In genomic region chr3:87972203-87972664, GRCm38 (mm10) we compare ENCODE assay signal across 9 mouse cellular contexts. TPM values are rescaled to one million over a fixed set of nuclear protein-coding genes. Genes with fewer than 3 reads are reported as not detected.
A peak's percentile ranks its signal among the peaks of the same experiment; 100 is the strongest.
DNase-seq lines count a peak whose midpoint lies in the region; ATAC-seq and TF ChIP-seq lines count a peak whose summit lies in the region.
"Had no signal": no experiment of that assay in that cellular context is flagged by ENCODE, and none has a peak within 500 bp of the region (broad histone marks: within the 10 kb centered on the region; RNA-seq: fewer than 3 reads in every experiment).

No protein-coding gene starts in this region.

- no peak for DNase-seq in kidney, postnatal 36 days
- DNase-seq in layer of hippocampus, adult 9-10 months (ENCODE audit: low spot score) = no peak
- no peak for DNase-seq in gastrocnemius, adult 18-20 months (ENCODE audit: low spot score)
- no peak for DNase-seq in frontal cortex, postnatal 10 days (ENCODE audit: low spot score in 2 of 2)

- peaks cover 14% of the 10 kb centered on the region for H3K36me3 ChIP-seq in kidney, embryonic 16.5 days (ENCODE audit: insufficient read depth, low read length)
- peaks cover 3% of the 10 kb centered on the region; the same call in 1 of the 2 replicates for H3K36me3 ChIP-seq in limb, embryonic 12.5 days
- no peaks in the 10 kb centered on the region; the same call in 1 of the 2 replicates for H3K36me3 ChIP-seq in neural tube, embryonic 15.5 days

- WGBS in kidney, embryonic 16.5 days = 6% methylated on average over 8 of the region's 8 CpGs
- 6% methylated on average over 8 of the region's 8 CpGs for WGBS in limb, embryonic 12.5 days
- 10% methylated on average over 8 of the region's 8 CpGs for WGBS in neural tube, embryonic 15.5 days

- ATAC-seq in kidney, embryonic 16.5 days (ENCODE audit: low FRiP score, low TSS enrichment) = peak; percentile 14; the same call in 1 of the 2 replicates
- ATAC-seq in limb, embryonic 12.5 days (ENCODE audit: insufficient number of reproducible peaks, insufficient read depth, low FRiP score, low TSS enrichment, low read depth) = peak; percentile 21; the same call in 1 of the 2 replicates
- ATAC-seq in neural tube, embryonic 15.5 days (ENCODE audit: low FRiP score) = peak; percentile 35

- no peak for TF ChIP-seq CTCF in embryonic fibroblast, embryonic 13.5 days (IDR thresholded peaks at IDR 0.05; ENCODE audit: borderline replicate concordance, insufficient read depth, low read length)

- H3K4me2 ChIP-seq in kidney, embryonic 16.5 days (replicated peaks; ENCODE audit: low read depth, low read length) = peak overlapping the region; percentile 91
- peak overlapping the region; percentile 94 for H3K4me2 ChIP-seq in limb, embryonic 12.5 days
- peak overlapping the region; percentile 97 for H3K4me2 ChIP-seq in neural tube, embryonic 15.5 days

- H3K4me1 ChIP-seq in kidney, embryonic 16.5 days (ENCODE audit: insufficient read depth, low read length) = peaks cover 45% of the 10 kb centered on the region
- peaks cover 13% of the 10 kb centered on the region for H3K4me1 ChIP-seq in embryonic fibroblast, embryonic 13.5 days (ENCODE audit: control insufficient read depth, insufficient read depth, low read length)
- peaks cover 48% of the 10 kb centered on the region for H3K4me1 ChIP-seq in limb, embryonic 12.5 days (replicated peaks)
- H3K4me1 ChIP-seq in neural tube, embryonic 15.5 days = peaks cover 48% of the 10 kb centered on the region

- peak overlapping the region; percentile 85 for H3K27ac ChIP-seq in kidney, embryonic 16.5 days (ENCODE audit: low read length)
- H3K27ac ChIP-seq in embryonic fibroblast, embryonic 13.5 days (ENCODE audit: insufficient read depth, low read length) = no peak overlapping the region
- 0 out of 2 replicates have a peak overlapping the region, but pooled peaks have one; percentile 35 for H3K27ac ChIP-seq in limb, embryonic 12.5 days
- peak overlapping the region; percentile 76 for H3K27ac ChIP-seq in neural tube, embryonic 15.5 days (replicated peaks)

- no peaks in the 10 kb centered on the region for H3K27me3 ChIP-seq in kidney, embryonic 16.5 days (ENCODE audit: insufficient read depth, low read length)
- H3K27me3 ChIP-seq in limb, embryonic 12.5 days = peaks cover 50% of the 10 kb centered on the region
- H3K27me3 ChIP-seq in neural tube, embryonic 15.5 days (replicated peaks) = peaks cover 9% of the 10 kb centered on the region; the same call in 1 of the 2 replicates

- H3K4me3 ChIP-seq in kidney, embryonic 16.5 days (ENCODE audit: low read length) = peak overlapping the region; percentile 74
- H3K4me3 ChIP-seq in embryonic fibroblast, embryonic 13.5 days (ENCODE audit: insufficient read depth, low read length) = peak overlapping the region; percentile 77
- peak overlapping the region; percentile 53 for H3K4me3 ChIP-seq in limb, embryonic 12.5 days (replicated peaks)
- H3K4me3 ChIP-seq in neural tube, embryonic 15.5 days (replicated peaks) = peak overlapping the region; percentile 58

- TF ChIP-seq POLR2A in embryonic fibroblast, embryonic 13.5 days (IDR thresholded peaks at IDR 0.05; ENCODE audit: low read depth, low read length) = no peak

- no peaks in the 10 kb centered on the region for H3K9me3 ChIP-seq in kidney, embryonic 16.5 days (ENCODE audit: low read length)
- no peaks in the 10 kb centered on the region for H3K9me3 ChIP-seq in limb, embryonic 12.5 days
- no peaks in the 10 kb centered on the region for H3K9me3 ChIP-seq in neural tube, embryonic 15.5 days (replicated peaks)

- H3K9ac ChIP-seq in kidney, embryonic 16.5 days (replicated peaks; ENCODE audit: low read length) = peak overlapping the region; percentile 85
- H3K9ac ChIP-seq in limb, embryonic 12.5 days (replicated peaks) = peak overlapping the region; percentile 65
- peak overlapping the region; percentile 62 for H3K9ac ChIP-seq in neural tube, embryonic 15.5 days (replicated peaks)

RNA-seq across cellular contexts. Expression of gene Nes, which starts 1.4 kb away (rescaled TPM):
- polyA plus RNA-seq in kidney, embryonic 16.5 days (2015; fragmentation: Nextera tagmentation; extraction: Ambion mirVana) = 25.7 and 26.6 TPM in 2 replicates
- 25.7 and 71.2 TPM in 2 replicates for polyA plus RNA-seq in embryonic fibroblast, embryonic 13.5 days (2011; ENCODE audit: insufficient read length, low read depth, missing spikeins)
- polyA plus RNA-seq in limb, embryonic 12.5 days (2016; fragmentation: Nextera tagmentation; extraction: Ambion mirVana) = 29.4 and 32.5 TPM in 2 replicates
- 22.5 and 22.8 TPM in 2 replicates for polyA plus RNA-seq in neural tube, embryonic 15.5 days (2015; fragmentation: Nextera tagmentation; extraction: Ambion mirVana)
- 10 to 100 TPM; 10.8 to 24.9 TPM for total RNA-seq in gastrocnemius, adult 18-20 months (2021)
- total RNA-seq: MEL had no signal

RNA-seq across cellular contexts. Expression of gene Crabp2, which starts 23.8 kb away (rescaled TPM):
- polyA plus RNA-seq in kidney, embryonic 16.5 days (2015; fragmentation: Nextera tagmentation; extraction: Ambion mirVana) = 62.0 and 67.8 TPM in 2 replicates
- polyA plus RNA-seq in embryonic fibroblast, embryonic 13.5 days (2011; ENCODE audit: insufficient read length, low read depth, missing spikeins) = 80.0 and 99.8 TPM in 2 replicates
- 614 and 667 TPM in 2 replicates for polyA plus RNA-seq in limb, embryonic 12.5 days (2016; fragmentation: Nextera tagmentation; extraction: Ambion mirVana)
- 81.1 and 86.0 TPM in 2 replicates for polyA plus RNA-seq in neural tube, embryonic 15.5 days (2015; fragmentation: Nextera tagmentation; extraction: Ambion mirVana)
- under 1 TPM in 1 of 2 experiments, not detected in 1; 0.57 TPM for total RNA-seq in gastrocnemius, adult 18-20 months (2021)

RNA-seq across cellular contexts. Expression of gene Bcan, which starts 27.8 kb away (rescaled TPM):
- polyA plus RNA-seq in kidney, embryonic 16.5 days (2015; fragmentation: Nextera tagmentation; extraction: Ambion mirVana) = 0.10 TPM in 1 of 2 replicates, not detected in the other
- polyA plus RNA-seq in embryonic fibroblast, embryonic 13.5 days (2011; ENCODE audit: insufficient read length, low read depth, missing spikeins) = 0.61 TPM in 1 of 2 replicates, not detected in the other
- polyA plus RNA-seq in limb, embryonic 12.5 days (2016; fragmentation: Nextera tagmentation; extraction: Ambion mirVana) = 0.13 and 0.65 TPM in 2 replicates
- polyA plus RNA-seq in neural tube, embryonic 15.5 days (2015; fragmentation: Nextera tagmentation; extraction: Ambion mirVana) = 127 and 139 TPM in 2 replicates
- not detected for total RNA-seq in gastrocnemius, adult 18-20 months (2021)
- total RNA-seq: MEL had no signal

RNA-seq across cellular contexts. Expression of gene Rrnad1, which starts 41.7 kb away (rescaled TPM):
- 19.9 and 22.7 TPM in 2 replicates for polyA plus RNA-seq in kidney, embryonic 16.5 days (2015; fragmentation: Nextera tagmentation; extraction: Ambion mirVana)
- 11.4 and 12.0 TPM in 2 replicates for polyA plus RNA-seq in embryonic fibroblast, embryonic 13.5 days (2011; ENCODE audit: insufficient read length, low read depth, missing spikeins)
- 22.4 and 26.5 TPM in 2 replicates for polyA plus RNA-seq in limb, embryonic 12.5 days (2016; fragmentation: Nextera tagmentation; extraction: Ambion mirVana)
- polyA plus RNA-seq in neural tube, embryonic 15.5 days (2015; fragmentation: Nextera tagmentation; extraction: Ambion mirVana) = 19.3 and 19.7 TPM in 2 replicates
- total RNA-seq in gastrocnemius, adult 18-20 months (2021) = 1 to 10 TPM; 3.2 to 3.4 TPM

RNA-seq across cellular contexts. Expression of gene Isg20l2, which starts 42.1 kb away (rescaled TPM):
- 60.2 and 68.7 TPM in 2 replicates for polyA plus RNA-seq in kidney, embryonic 16.5 days (2015; fragmentation: Nextera tagmentation; extraction: Ambion mirVana)
- polyA plus RNA-seq in embryonic fibroblast, embryonic 13.5 days (2011; ENCODE audit: insufficient read length, low read depth, missing spikeins) = 41.6 and 54.7 TPM in 2 replicates
- 83.2 and 86.4 TPM in 2 replicates for polyA plus RNA-seq in limb, embryonic 12.5 days (2016; fragmentation: Nextera tagmentation; extraction: Ambion mirVana)
- 21.6 and 31.7 TPM in 2 replicates for polyA plus RNA-seq in neural tube, embryonic 15.5 days (2015; fragmentation: Nextera tagmentation; extraction: Ambion mirVana)
- total RNA-seq in gastrocnemius, adult 18-20 months (2021) = 1 to 10 TPM; 6.3 to 8.1 TPM

Comparison
In these comparisons a context has a peak if more than half of its experiments do, and no peak if none do; other contexts are left out.
1. RNA of gene Bcan, which starts 27.8 kb away (polyA plus RNA-seq): 127 to 139 TPM in neural tube, embryonic 15.5 days; 0.61 TPM in embryonic fibroblast, embryonic 13.5 days, 0.13 to 0.65 TPM in limb, embryonic 12.5 days and 0.10 TPM in kidney, embryonic 16.5 days; every median in the first group is over 10 times any median in the second.
2. Peak in every context shown above with its lines, with median percentiles within 50 percentile points of each other: ATAC-seq, H3K4me2 ChIP-seq, H3K4me3 ChIP-seq and H3K9ac ChIP-seq.